Mouse (Mus musculus) adrenal gland, adult 2 months (tissue): ENCODE results near the gene Tet1. TPM values are rescaled to one million over a fixed set of nuclear protein-coding genes. Genes with fewer than 3 reads are reported as not detected.
"Not testable (repeated sequence)": the region's sequence is repeated elsewhere in the genome, so short reads cannot be mapped to it uniquely, and the experiment has no call there.

Experiments
- DNase-seq: peaks from one replicate; pipeline ENCODE4 v3.0.0; 2021
- polyA plus RNA-seq: library from polyadenylated mRNA; depleted of rRNA; stranded (reverse); fragments of >200 nt; gene quantifications from 2 replicates; pipeline ENCODE4 v1.2.3, GENCODE M21; 2012
- total RNA-seq, 2 experiments: library from RNA; stranded (reverse); gene quantifications; 2 replicates each; pipeline ENCODE4 v1.2.3; 2021

Gene Tet1
- total and polyA plus RNA-seq, 3 experiments: 0.44 to 3.0 (median 2.7) TPM

DNA sequence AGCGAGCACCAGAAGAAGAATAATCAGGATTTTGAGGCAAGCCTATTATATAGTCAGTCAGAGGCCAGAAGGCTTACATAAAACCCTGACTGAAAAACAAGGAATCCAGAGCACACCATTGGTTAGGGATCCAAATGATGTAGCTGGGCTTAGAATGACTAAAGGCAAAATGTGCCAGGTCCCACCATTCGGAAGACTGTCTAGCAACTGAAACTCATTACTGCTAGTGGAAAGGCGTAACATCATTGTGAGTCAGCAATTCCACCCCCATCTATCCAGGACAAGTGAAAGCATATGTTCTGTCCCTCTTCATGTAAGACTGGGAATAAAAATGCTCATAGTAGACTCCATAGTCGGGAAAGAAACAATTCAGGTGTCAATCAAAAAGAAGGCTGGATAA lies 57.8 kb downstream of the Tet1 start:
- no peak for DNase-seq

DNA sequence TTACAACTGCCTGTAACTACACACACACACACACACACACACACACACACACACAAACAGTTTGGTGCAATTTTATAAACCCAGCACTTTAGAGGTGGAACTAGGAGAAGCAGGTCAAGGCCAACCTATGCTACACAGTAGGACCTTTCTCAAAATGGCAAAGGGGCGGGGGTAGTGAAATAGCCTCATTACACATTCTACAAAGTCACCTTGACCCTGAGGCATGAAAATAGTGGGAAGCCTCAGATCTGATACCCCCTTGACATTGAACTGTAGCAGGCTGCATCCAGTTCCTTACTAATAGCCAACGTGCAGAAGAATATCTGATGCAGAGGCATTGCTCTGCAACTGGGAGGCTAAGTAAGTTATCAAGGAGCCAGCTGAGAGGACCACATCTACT lies 60.0 kb downstream of the Tet1 start:
- no peak for DNase-seq

DNA sequence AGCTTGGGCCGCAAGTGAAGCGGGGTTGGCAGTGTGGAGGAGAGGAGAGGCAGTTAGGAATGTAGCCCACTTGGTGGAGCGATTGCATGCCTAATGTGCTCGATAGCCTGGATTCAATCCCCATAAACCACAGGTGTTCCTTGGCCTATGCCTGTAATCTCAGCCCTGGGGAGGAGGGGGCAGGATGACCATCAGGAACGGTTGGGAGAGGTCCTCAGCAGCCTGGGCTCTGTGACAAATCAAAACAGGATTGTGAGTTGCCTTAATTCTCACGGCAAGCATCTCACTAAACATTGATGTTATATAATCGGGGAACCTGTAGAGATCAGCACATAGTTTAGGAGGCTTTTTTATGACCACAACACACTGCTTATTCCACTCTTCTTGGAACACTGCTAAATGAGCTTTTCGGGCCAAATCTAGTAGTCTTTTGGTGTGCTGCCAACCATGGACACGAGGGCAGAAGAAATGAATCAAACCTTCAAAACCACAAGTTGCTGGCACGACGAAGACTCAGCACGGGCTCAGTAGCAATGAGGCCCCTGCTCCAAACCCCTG lies 61.6 kb downstream of the Tet1 start:
- DNase-seq: peak; percentile 79

DNA sequence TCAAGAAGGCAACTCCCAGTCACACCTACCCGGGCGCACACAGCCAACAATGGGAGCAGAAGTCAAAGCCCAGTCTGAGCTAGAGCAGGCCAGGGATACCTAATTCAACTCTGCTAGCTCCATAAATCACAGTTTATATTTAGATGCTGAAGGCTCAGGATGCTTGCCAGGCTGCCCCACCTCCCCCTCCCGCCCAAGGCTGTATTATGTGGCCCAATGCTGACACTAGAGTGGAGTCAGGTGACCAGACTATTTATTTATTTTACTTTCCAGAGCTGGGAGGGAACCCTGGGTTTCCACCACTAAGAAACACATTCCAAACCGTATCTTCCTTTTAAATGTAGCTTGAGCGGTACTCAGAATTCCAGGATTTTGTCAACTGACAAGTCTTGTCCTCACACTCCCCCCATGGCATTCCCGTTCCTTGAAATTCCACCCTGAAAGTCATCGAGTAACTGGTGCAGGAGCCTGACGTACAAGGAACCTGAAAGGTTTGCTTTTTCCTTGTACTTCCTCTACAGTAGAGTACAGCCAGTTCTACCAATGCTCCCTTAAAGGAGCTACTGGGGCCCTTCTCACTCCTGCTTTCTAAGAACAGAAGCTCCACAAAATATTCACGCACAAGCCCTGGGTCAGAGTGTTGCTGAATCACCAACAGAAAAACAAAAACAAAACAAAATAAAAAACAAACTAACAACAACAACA lies 64.9 kb downstream of the Tet1 start:
- peak; percentile 81 for DNase-seq

DNA sequence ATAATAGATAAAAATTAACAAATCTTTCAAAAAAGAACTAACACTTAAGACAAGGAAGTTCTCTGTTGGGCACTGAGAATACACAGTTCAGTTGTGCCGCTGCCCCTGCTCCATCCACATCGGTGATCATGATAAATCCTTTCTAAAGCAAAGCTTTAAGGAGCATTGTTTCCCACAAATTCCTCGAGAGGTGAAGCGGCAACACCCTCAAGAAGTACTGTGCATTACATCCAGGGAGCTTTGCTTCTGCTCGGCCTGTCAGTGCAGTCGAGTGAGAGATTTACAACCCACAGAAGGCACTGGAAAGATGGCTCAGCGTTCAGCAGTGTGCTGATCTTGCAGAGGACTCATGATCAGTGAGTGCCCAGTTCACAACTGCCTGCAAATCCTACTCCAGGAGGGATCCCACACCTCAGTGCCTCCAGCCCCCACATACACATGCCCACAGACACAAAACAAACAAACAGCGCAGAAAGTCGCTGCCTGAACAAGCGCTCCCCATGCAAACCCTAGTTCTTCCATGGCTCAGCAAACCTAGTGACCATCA lies 66.8 kb downstream of the Tet1 start:
- no peak for DNase-seq

DNA sequence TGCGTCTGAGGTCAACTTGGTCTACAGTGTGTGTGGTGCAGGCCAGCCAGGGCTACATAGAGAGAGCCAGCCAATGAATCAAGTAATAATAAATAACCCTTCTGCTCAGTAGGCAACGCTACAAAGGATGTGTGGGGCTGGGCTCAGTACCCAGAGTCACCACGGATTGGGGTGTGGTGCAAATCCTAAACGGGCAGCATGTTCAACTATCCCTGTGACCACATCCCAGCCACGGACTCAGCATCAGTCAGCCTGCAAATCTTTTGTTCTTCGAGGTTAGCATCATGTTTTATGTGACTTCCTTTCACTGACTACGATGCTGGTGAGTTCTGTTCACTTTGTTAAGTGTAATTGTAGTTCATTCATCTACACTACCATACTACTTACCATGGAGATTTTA lies 68.1 kb downstream of the Tet1 start:
- DNase-seq: no peak

DNA sequence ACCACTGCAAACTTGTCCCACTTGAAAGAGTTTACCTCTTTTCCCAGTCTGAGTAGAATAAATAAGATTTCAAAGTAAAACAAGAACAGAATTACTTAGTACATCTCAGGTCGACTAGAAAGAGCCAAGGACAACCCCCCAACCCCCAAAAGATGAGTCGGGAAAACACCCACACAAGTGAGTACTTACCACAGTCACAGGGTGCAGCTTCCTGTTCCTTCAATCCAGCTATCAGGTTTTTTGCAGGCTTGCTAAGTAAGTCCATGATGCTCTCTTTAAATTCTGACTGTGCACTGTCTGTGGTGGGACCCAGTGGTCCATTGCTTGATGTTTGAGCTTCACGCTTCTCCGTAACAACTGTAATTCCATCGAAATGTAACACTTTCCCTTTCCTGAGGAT lies 70.8 kb downstream of the Tet1 start:
- no peak for DNase-seq

DNA sequence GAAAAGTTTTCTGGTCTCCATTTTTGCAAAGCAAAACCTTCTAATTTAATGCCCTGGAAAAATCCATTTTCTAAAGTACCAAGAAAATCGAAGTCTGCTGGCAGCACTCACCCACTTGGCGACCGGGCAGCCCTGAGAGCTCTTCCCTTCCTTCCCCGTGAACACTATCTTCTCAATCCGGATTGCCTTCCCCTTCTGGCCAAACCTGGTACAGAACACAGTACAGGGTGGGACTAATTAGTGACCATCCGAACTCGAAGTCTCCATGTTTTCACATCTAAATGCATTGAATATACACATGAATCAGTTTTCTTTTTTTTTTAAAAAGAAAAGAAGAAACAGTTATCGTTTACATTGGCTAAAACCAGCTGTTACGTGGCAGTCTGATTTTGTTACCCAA lies 76.0 kb downstream of the Tet1 start:
- no peak for DNase-seq

DNA sequence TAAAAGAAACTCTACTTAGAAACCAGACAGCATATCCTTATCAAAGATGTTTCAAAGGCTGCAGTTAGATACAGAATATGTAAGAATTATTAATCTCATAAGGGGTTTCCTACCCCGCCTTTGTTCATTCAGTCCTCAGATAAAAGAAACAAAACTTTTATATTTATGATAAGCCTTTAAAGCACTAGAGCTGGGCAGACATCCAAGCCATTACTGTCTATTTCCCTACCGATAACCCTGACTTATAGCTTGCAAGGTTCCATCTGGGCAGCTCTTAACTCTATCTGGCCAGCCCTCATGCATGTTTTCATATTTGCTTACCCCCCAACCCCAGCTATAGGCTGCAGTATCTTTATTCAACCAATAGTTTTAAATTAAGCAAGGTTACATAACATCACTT lies 77.2 kb downstream of the Tet1 start:
- no peak for DNase-seq

DNA sequence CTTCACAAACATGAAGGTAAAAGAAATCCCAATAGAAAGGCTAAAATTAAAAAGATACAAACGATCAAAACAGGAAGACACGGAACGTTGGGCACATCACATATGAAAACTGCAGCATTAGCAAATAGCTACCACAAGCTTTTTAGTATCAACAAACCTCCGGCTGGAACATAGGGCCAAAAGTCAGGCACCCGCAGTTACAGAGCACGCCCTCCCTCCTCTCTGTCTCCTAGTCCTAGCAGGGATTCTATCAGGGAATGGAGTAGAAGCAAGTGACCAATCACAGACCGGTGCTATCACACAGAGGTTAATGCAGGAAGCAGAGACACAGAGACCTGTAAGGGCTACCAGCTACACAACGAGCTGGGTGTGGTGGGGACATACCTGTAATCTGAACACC lies 84.3 kb downstream of the Tet1 start:
- DNase-seq: no peak

DNA sequence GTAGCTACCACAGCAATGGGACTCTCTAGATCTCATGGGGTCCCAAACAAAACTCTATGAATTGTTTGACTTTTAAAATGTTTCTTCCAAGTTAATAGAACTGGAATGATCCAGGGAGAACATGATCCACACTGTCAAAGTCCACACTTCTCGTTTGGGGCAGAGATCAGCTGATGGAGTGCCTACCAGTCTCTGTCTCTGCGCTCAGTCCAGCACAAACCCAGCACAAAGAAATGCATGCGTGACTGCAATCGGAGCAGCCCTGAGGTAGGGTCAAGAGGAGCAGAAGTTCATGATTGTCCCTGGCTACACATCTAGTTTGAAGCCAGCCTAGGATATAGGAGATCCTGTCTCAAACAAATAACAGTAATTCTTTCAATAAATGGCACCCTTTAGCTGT lies 85.4 kb downstream of the Tet1 start:
- no peak for DNase-seq

DNA sequence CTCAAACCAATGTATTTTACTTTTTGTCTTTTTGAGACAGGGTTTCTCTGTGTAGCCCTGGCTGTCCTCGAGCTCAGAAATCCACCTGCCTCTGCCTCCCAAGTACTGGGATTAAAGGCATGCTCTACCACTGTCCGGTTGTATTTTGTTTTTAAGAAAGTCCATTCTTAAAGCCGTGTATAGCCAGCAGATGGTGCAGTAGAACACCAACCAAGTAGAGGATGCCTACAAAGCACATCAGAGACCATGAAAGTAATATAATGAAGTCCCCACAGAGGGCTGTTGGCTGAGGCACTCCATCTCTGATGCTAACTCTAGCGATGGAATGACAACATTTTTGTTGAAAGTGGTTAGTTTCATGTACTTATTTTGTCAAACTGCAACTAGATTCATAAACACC lies 98.8 kb downstream of the Tet1 start:
- DNase-seq: no peak

DNA sequence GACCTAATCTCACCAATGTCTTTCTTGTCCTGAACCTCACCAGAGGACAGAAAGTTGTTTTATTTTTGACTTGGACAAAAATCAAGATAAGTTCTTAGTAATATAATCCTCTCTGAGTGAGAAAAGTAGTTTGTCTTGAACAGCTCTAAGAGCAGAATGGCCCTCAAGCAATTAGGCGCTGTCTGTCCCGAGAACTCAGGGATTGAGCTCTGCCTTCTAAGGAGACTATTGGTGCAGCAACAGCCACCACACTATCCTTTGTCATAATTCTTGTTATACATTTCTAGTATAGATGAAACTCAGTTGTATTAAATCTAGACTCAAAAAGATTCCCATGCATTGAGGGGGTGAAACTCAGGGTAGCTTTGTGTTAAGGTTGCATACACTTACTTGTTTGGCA lies 100.0 kb downstream of the Tet1 start:
- DNase-seq: no peak

DNA sequence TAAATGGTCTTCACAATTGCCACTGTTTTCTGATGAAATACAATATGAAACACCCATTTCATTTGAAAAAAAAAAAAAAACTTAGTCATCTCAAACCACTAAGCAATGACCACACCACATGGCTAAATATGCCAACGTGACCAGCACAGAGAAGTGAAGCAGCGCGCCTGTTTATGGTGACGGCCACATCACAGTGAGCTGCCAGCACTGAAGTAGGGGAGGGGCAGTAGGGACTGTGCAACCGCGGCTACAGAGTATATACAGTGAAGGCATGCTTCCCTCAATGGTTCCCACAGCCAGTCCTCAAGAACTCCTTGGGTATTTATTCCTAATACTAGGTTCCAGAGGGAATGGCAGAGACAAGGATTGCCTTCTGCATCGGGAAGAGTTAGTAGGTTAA lies 100.5 kb downstream of the Tet1 start:
- no peak for DNase-seq

DNA sequence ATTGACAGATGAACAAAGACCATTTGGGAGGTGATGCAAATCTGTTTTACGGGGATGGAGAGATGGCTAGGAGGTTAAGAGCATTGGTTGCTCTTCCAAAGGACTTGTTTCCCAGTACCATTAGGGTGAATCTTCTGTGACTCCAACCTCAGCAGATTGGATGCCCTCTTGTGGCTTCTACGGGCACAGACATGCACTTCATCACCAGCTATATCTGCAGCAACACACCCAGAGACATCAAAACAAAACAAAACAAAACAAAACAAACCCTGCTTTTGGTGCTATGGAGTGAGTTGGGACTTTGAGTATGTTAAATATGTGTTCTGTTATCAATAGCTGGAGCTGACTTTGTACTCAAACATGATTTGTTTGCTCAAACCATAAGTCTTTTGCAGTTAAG lies 104.7 kb downstream of the Tet1 start:
- no peak for DNase-seq

DNA sequence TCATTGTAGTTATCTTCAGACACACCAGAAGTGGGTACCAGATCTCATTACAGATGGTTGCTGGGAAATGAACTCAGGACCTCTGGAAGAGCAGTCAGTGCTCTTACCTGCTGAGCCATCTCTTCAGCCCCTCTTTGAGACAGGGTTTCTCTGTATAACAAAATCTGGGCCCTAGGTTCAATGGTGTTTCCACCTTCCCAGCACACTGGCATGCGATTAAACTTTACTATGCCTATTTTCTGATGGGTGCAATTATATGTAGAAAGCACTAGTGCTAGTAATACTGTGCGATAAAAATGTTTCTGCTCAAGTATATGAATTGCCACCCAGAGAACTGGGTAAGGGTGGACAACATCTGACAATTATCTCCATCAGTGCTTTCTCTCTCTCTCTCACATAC lies 105.5 kb downstream of the Tet1 start:
- DNase-seq: no peak

DNA sequence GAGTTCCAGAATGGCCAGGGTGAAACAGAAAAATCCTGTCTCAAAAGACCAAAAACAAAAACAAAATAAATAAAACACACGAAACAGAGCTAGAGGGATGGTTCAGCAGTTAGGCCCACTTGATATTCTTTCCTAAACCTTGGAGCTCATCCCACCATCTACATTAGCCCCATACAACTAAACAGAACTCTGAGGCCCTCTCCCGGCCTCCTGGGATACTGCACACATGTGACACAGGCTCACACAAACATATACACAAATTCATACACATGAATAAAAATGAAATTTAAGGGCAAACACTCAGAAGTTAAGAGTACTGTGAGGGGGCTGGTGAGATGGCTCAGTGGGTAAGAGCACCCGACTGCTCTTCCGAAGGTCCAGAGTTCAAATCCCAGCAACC lies 114.6 kb downstream of the Tet1 start:
- DNase-seq: no peak

DNA sequence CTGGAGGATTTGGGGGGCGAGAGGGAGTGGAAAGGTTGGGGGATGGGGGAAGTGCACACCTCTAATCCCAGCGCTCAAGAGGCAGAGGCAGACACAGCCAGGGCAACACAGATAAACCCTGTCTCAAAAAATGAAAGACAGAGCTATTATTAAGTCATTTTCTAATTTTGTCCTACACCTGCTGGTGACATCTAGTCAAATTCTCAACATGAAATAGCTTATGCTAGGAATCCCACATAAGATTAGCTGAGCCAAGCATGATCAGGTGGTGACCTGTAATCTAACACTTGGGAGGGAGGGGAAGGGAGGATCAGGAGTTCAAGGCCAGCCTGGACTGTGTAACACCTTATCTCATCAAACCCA lies 115.7 kb downstream of the Tet1 start:
- DNase-seq: no peak

DNA sequence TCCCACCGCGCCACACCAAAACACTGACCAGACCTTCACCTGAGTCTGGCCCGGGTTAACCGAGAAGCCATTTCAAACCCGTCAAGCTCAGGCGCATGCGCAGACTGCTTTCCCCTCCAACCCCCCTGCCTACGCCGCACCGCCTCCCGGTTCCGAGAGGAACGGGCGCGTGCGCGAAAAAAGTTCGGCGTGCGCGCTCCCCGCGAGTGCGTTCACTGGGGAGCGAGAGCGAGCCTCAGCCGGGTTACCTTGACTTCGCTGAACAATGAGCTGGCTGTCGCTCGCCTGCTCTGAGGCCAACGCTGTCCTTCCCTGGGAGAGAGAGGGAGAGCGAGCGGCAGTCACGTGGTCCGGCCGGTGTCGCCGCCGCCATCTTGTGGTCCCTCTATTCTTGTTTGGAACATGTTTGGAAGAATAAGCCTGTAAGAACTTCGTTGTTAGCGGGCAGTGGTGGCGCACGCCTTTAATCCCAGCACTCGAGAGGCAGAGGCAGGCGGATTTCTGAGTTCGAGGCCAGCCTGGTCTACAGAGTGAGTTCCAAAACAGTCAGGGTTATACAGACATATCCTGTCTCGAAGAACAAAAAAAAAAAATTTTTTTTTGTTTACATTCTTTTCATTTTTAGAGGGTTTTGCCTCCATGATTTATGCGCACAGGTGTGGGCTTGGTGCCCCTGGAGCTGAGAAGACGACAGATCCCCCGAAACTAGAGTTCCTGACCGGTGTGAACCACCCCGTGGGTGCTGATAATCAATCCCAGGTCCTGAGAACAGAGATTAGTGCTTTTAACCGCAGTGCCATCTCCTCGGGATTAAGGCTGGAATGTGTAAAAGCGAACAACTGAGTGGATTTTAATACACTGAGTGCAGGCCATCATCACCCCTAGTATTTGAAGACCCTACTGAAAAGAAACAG lies 116.4 kb downstream of the Tet1 start, which contains the start of gene Ccar1:
TSS of gene Ccar1 (minus strand) at position 110 of the 914 bp plus-strand sequence.
- peak; percentile 99 for DNase-seq

DNA sequence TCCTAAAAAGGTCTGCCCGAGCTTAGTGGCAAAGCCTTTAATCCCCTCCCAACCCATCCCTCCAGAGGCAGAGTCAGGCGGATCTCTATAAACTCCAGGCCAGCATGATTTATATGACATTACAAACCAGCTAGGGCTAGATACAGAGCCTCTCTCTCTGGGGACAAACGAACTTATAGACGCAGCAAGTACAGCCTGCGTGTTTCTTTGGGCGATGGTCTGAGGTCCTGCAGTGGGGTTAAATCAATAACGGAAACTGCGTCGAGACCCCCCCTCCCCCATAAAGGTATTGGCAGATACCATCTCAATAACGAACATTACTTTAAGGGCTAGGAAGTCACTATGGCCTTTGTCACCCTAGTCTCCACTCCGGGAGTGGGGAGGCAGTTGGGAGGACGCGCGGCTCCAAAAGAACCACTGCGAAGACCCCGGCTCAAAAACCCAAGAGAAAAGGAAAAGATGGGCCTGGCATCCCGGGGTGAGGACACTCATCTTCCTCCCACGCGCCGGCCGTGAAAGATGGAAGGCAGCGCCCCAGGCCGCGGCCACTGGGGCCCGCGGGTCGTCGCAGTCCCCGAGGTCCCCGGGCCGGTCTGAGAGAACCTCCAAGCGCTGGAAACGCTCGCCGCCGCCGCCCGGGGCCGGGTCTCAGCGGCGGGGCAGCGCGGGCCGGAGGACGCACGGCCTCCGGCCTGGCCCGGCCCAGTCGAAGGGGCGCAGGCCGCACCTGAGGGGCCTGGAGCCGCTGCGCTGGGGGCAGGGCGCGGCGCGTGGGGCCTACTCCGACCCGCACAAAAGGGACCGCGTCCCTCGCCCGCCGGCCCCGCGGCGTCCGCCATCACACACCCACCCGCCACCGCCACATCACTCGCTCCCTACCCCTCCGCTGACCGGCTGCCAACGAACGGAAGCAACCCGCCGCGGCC lies 117.3 kb downstream of the Tet1 start:
- no peak for DNase-seq

DNA sequence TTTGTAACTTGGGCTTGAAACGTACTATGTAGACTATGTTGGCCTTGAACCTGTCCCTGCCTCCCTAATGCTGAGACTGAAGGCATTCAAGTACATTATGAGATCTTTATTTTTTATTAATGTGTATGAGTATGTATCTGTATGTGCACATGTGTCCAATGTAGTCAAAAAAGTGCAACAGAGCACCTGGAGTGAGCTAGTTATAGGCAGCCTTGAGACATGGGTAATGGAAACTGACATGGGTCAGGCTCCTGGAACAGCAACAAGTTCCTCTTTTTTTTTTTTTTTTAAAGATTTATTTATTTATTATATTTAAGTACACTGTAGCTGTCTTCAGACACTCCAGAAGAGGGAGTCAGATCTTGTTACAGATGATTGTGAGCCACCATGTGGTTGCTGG lies 127.0 kb downstream of the Tet1 start:
- not testable (repeated sequence) for DNase-seq
